Mouse (Mus musculus): Measurements from ENCODE around the gene Olfr1446.

Olfr1446 gene

DNA sequence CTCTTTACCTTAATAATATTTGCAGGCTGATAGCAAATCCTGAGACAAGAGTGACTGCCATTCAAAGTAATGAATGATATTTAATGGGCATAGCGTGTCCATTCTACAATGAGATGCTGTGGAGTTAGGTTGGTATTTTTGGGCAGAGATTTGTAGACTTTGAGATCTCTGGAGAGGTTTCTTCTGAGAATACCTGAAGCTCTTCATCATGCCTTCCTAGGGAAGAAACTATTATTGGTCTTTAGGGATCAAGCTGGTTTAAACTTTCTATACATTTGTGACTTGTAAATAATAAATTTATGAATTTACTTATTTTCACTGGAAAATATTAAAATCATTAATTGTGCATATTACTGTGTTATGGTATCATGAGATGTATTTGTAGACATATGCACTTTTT, at the start of gene Olfr1446:
Olfr1446 (minus strand) TSS at position 101 of the 400 bp plus-strand sequence.
- DNase-seq (ENCODE audit: low read depth, low spot score): no peak

DNA sequence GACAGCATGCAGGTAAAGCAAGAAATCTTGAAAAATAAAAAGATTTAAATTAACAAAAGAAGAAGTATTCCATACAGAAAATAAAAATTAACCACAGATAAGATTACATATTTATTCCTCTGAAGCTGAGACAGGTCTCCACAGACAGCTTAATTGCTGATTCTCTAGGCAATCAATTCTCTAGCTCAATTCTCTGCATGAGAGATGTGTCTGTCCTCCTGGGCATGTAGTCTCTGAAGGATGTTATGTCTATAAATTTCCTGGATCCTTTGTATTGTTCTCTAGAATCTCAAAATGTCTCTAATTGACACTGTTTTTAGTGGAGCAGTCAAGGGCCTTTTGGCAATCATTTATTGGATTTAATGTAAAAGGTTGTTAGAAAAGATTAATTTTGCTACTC, 37.2 kb upstream of the Olfr1446 start, which contains the start of gene Olfr1449:
Olfr1449 (plus strand) TSS at position 301 of the 400 bp plus-strand sequence.
- no peak for DNase-seq (ENCODE audit: low read depth, low spot score)

DNA sequence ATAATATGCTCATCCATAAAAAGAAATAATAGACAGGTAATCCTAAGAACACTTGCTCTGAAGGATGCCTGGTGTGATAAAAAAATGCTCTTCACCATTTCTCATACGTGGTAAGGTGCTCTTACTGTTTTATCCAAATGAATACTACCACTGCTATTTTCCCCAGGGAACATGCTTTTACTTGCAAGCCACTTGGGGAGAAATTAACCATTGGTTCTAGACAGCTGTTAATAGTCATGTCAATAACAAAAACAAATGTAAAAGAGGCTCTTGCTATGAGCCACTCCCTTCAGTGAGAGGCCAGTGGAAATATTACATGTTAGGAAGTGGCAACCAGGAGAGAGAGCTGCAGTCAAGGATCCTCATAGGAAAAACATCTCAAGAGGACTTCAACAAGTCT, 31.0 kb upstream of the Olfr1446 start, which contains the start of gene Olfr1448:
Olfr1448 (minus strand) TSS at position 101 of the 400 bp plus-strand sequence.
- no peak for DNase-seq (ENCODE audit: low read depth, low spot score)

DNA sequence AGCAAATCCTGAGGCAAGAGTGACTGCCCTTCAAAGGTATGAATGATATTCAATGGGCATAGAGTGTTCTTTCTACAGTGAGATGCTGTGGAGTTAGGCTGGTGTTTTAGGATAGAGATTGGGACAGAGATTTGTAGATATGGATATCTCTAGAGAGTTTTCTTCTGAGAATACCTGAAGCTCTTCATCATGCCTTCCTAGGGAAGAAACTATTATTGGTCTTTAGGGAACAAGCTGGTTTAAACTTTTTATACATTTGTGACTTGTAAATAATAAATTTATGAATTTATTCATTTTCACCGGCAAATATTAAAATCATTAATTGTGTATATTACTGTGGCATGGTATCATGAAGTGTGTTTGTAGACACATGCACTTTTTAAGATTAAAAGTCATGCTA, 10.3 kb upstream of the Olfr1446 start, which contains the start of gene Olfr1447:
Olfr1447 (minus strand) TSS at position 101 of the 400 bp plus-strand sequence.
- no peak for DNase-seq (ENCODE audit: low read depth, low spot score)

DNA sequence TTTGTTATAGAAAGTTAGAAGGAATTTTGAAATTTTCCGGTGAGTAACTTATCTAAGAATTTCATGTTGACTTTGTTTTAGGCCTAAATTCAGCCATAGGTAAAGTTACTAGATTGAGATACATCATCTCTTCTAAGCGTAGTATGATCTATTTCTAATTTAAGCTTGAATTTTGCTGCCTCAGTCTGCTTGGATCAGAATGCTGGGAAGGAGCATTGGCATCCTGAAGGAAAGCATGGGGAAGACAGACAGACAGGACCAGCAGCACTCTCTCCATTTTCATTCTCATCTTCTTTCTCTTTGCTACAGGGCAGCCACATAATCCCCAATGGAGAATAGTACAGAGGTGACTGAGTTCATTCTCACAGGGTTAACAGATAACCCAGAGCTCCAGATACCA, 9.8 kb downstream of the Olfr1446 start, which contains the start of gene Olfr1445:
Olfr1445 (plus strand) TSS at position 301 of the 400 bp plus-strand sequence.
- DNase-seq (ENCODE audit: low read depth, low spot score): no peak

DNA sequence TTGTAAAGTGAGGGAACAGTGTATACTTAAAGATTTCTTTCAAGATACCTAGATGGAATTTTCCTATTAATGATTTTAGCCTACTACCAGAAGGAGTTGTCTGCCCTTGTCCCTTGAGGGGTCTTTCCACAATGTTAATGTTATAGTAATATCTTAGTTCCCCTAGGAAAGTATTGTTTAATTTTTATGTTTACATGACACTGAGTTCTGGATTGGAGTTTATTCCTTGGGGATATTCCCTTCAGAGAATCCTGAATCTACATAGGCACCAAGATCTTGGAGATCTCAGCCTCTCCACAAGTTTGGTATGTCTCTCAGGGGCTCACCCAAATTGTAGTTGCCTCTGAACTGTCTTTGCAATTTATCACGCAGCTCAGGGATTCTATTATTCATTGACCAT, 36.3 kb downstream of the Olfr1446 start, which contains the start of gene Olfr1444:
Olfr1444 (plus strand) TSS at position 301 of the 400 bp plus-strand sequence.
- DNase-seq (ENCODE audit: low read depth, low spot score): no peak

DNA sequence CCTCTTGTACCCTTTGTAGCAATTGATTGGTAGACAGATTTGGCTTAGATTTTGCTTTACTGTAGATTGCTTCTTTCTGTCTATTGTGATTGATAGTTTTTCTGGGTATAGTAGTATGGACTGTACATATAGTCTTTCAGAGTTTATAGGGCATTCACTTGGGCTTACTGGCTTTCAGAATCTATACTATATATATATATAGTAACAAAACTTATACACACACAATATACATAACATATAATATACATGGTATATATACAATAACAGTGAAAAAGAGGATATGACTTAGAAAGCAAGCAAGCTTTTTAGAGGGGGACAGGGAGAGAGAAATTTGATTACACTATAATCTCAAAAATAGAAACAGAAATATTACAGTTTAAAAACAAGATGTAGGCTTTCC, 46.9 kb downstream of the Olfr1446 start, which contains the start of gene Gm5244:
Gm5244 (plus strand) TSS at position 301 of the 400 bp plus-strand sequence.
- DNase-seq (ENCODE audit: low read depth, low spot score): no peak

DNA sequence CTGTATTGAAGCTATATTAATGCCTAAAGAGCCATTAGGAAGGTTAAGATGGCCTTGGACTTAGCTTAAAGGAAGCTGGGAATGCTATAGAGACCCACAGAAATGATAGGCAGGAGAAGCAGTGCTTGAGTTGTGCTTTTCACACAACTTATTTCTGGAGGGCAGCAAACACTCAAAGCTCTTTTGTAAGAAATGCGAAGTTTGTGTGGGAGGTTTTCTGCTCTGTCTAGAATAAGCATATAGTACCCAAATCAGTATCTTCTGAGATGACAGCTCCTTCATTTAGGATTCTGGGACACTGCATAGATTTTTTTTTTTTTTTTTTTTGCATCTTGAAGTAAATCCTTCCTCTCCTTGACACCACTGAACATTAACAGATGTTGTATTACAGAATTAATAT, 54.8 kb downstream of the Olfr1446 start:
- no peak for DNase-seq (ENCODE audit: low read depth, low spot score)
